Mouse (Mus musculus): Measurements from ENCODE around the gene 2810004N23Rik.

GRCm38 (mm10) chr8:124896632-124897385 lies 33.9 kb upstream of the 2810004N23Rik start:
- peak; percentile 65 for TF ChIP-seq CTCF (IDR thresholded peaks at IDR 0.05; ENCODE audit: extremely low read depth, insufficient read length, insufficient replicate concordance, low read depth, low read length)
- TF ChIP-seq POLR2A (IDR thresholded peaks at IDR 0.05; ENCODE audit: low read depth, low read length): no peak

All from small intestine, adult 2 months (tissue).